Mouse (Mus musculus) erythroblast, embryonic 14.5 days (primary cell): ENCODE data around the gene Abr.

ENCODE experiments used
- GATA1 ChIP-seq: IDR thresholded peaks from 2 replicates; pipeline ENCODE4 v1.6.1; 2012; ENCODE audit warnings: low read length, inconsistent platforms, mixed read lengths
- TAL1 ChIP-seq: IDR thresholded peaks from 3 replicates; pipeline ENCODE4 v1.6.1; 2012; ENCODE audit warnings: low read length, inconsistent platforms, mixed read lengths

- no peak for TF ChIP-seq GATA1
- no peak for TF ChIP-seq TAL1
Observed at GRCm38 (mm10) chr11:76439666-76440065, 182.4 kb downstream of the Abr start.
